Mouse (Mus musculus) urinary bladder, postnatal 14 days (tissue): ENCODE measurements around the gene Olfr1055.
"Not testable (repeated sequence)": the region's sequence is repeated elsewhere in the genome, so short reads cannot be mapped to it uniquely, and the experiment has no call there.

ENCODE experiments used
- DNase-seq: peaks from one replicate; pipeline ENCODE4 v3.0.0; 2021; ENCODE audit warnings: low spot score

Gene Olfr1055

DNA sequence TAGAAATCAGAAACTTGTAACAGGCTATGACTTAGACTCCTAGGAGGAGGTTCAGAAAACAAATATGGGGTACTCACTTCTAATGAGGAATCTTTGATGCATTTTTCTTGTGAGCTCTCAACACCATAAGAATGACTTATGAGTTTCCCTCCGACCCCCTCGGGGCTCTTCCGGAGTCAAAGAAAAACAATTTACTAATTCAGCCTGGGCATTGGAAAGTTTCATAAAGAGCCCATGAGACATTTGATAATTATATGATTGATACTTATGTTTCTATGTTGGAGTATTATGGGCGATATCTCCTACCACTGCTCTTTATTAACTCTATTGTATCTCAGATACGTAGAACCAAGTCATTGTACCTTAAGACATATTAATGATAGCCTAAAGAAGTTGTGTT, at the start of gene Olfr1055:
Gene Olfr1055, minus strand, starts transcription at position 101 of the 400 bp plus-strand sequence.
- DNase-seq = no peak

DNA sequence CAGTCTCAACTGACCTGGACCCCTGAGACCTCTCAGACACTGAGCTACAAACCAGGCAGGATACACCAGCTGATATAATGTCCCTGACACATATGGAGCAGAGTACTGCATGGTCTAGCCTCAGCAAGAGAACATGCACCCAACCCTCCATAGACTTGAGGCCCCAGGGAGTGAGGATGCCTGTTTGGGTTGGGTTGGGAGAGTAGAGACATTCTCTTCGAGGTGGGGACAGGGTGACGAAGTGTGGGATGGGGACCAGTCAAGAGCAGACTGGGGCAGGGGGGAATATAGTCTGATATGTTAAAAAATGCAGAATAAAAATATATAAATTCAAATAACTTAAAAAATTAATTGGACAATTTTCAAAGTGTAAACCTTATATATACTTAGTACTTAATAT, 45.0 kb upstream of the Olfr1055 start:
- no peak for DNase-seq

DNA sequence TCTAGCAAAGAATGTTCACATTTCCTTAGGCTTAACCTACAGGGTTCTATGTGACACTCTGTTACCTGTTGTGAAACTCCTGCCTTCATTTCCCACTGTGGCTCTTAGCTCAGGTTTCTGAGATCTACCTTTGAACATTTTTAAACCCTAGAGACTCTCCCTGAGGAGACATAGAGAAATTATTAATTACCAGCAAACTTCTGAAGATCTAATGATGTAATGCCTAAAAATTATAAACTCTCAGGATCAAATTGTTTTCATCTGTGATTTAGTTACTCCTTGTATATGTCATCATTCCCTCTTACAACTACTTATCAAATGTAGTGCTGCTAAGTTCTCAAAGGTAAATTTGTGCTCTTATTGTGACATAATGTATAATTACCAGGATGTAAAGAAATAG, 38.4 kb upstream of the Olfr1055 start, which contains the start of gene Olfr1058:
Gene Olfr1058, minus strand, starts transcription at position 101 of the 400 bp plus-strand sequence.
- DNase-seq = not testable (repeated sequence)

DNA sequence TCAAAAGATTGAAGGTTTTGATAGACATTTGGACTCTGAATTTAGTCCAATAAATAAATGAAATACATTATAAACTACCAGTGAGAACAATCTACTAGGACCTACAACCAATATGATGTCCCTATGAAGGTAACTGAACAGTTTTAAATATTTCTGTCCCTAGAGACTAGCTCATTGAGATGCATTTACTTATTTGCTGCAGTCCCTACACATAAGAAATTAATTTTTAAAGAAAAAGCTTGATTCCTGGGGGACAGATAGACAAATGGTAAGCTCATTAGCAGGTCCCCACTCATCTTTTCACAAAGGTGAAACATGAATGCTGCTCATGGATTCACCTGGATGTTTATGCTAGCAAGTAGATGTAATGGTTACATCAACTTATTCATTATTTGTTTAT, 28.2 kb upstream of the Olfr1055 start, which contains the start of gene Olfr1057:
Gene Olfr1057, minus strand, starts transcription at position 101 of the 400 bp plus-strand sequence.
- no peak for DNase-seq

DNA sequence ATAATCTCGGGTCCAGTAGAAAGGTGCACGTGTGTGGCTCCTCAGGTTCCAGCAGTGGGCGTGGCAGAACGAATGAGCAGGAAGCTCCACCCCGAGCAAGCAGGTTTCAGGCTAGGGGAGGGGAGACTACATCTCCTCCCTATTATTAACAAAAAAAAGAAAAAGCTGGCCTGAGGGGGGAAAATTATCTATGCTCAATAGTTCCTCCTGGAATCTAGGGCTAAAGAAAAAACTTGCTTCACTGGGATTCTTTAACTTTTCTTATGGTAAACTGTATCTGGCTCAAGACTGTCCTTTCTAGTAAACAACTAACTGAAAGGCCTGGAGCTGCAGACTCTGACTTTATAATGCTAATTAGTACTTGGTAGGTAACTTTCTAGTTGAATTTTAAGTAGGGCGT, 16.3 kb upstream of the Olfr1055 start:
- not testable (repeated sequence) for DNase-seq

DNA sequence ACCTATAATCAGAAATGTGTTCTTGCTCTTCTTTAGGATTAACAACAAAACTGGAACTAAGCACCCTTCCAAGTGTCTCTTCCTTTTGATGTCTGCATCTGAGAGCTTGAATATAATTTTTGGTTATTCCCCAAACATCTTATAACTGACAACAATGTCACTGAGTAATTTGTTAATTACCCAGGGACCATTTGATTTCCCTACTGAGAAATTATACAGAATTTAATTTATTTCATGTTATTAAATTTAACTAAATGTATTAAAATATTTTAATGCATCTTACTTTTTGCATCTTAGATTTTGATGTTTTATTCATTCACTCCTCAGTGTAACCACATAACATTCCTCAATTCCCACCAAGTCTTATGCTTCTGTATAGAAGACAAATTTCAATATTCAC, 12.3 kb upstream of the Olfr1055 start, which contains the start of gene Olfr1056:
Gene Olfr1056, minus strand, starts transcription at position 101 of the 400 bp plus-strand sequence.
- no peak for DNase-seq

DNA sequence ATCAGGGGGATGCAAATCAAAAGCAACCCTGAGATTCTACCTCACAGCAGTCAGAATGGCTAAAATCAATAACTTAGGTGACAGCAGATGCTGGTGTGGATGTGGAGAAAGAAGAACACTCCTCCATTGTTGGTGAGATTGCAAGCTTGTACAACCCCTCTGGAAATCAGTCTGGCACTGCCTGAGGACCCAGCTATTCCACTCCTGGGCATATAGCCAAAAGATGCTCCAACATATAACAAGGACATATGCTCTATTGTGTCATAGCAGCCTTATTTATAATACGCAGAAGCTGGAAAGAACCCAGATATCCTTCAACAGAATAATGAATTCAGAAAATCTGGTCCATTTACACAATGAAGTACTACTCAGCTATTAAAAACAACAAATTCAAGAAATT, 1.7 kb upstream of the Olfr1055 start:
- not testable (repeated sequence) for DNase-seq

DNA sequence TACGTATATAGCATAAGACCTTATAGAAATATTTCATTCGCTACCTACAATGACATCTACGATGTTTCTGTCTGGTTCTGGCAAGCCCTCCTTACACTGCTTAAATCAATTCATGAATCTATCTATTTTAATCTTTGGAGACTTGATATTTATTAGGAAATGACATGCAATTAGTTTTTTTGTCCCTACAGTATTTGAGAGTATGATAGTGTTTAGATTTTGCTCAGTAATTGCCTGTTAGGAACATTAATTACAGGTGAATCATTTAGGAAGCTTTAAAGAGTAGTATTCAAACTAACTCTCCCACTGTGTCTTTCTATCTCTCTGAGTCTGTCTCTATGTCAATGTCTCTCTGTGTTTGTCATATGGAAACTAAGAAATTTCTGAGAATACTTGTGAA, 14.8 kb downstream of the Olfr1055 start, which contains the start of gene Olfr1054:
Gene Olfr1054, minus strand, starts transcription at position 101 of the 400 bp plus-strand sequence.
- DNase-seq = no peak

DNA sequence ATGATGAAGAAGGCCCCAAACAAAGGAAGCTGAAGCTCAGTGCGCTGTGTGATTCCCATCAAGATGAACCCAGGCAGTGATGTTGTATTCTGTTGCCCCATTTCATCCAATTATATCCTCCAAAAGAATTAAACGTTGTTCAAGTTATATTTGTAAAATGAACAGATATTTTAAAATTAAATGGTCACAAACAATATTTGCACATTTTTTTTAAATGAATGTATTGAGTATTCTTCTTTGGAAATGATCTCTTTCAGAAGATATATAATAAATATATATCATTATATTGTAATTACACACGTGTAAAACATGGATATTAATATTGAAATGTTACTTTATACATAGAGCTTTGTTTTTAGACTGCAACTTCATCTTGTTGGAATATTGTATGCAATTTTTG, 34.9 kb downstream of the Olfr1055 start, which contains the start of gene Olfr1053:
Gene Olfr1053, minus strand, starts transcription at position 101 of the 400 bp plus-strand sequence.
- no peak for DNase-seq
